Mouse (Mus musculus): ENCODE data around the gene Pnldc1.

DNA sequence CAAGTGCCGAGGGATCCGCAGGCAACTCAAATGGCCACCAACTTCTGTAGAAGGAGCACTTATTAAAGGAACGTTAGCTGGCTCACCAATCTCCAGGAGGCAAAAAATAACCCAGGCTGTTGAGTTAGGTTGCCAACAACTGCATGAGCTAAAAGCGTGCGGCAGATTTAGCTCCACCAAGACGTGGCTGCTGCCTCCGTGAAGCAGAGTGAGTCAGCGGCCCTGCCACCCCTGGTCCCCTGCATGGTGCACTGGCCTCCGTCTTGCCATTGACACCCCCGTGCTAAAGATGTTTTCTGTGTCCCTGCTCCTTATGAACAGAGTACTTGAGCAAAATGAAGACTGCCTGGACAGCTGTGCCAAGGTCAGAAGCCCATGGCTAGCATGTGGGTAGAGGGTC lies 43.2 kb downstream of the Pnldc1 start:
- no peak for TF ChIP-seq CTCF (IDR thresholded peaks at IDR 0.05; ENCODE audit: borderline replicate concordance, extremely low read depth, insufficient read depth, insufficient read length)
- no peak for TF ChIP-seq POLR2A (IDR thresholded peaks at IDR 0.05; ENCODE audit: borderline replicate concordance, extremely low read depth, insufficient read depth, insufficient read length, poor library complexity, severe bottlenecking)

Measured in brain, embryonic 14.5 days (tissue).